Mouse (Mus musculus): Measurements from ENCODE around the gene Kansl3.

The Kansl3 gene

GRCm38 (mm10) chr1:36368969-36369645 is at the start of gene Kansl3:
TSS of gene Kansl3 (minus strand) at chr1:36369181.
- peak; percentile 70 for DNase-seq (ENCODE audit: low read depth, low spot score)

- DNase-seq (ENCODE audit: low read depth, low spot score), result no peak
Measured at GRCm38 (mm10) chr1:36404531-36404930, 35.5 kb upstream of the Kansl3 start.

- peak; percentile 69 for DNase-seq (ENCODE audit: low read depth, low spot score)
Measured at GRCm38 (mm10) chr1:36401509-36401908, 32.5 kb upstream of the Kansl3 start.

- DNase-seq (ENCODE audit: low read depth, low spot score), result no peak
Measured at GRCm38 (mm10) chr1:36397041-36397440, 28.1 kb upstream of the Kansl3 start.

GRCm38 (mm10) chr1:36379582-36379981 is 10.6 kb upstream of the Kansl3 start:
- no peak for DNase-seq (ENCODE audit: low read depth, low spot score)

DNA sequence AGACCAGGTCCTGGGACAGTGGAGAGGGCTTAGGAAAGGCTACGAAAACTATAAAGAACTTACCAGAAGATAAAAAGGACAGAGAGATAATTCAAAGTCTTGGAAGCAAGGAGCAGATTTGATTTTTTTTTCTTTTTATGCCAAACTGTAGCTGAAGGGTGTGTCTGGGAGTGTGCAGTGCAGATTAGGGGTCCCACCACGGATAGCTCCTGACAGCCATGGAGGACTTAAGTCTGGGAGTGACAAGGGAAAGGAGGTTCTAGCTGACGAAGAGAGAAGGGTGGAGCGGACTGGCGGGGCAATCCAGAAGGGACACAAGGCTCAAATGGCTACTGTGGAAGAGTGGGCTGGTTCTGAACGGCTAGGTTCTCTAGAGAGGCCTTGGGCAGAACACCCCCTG is 9.9 kb upstream of the Kansl3 start:
- no peak for DNase-seq (ENCODE audit: low read depth, low spot score)

- DNase-seq (ENCODE audit: low read depth, low spot score), result no peak
Measured at GRCm38 (mm10) chr1:36371934-36372845, 3.2 kb upstream of the Kansl3 start, which contains the start of gene Fer1l5. TSS of gene Fer1l5 (plus strand) at chr1:36372291.

DNA sequence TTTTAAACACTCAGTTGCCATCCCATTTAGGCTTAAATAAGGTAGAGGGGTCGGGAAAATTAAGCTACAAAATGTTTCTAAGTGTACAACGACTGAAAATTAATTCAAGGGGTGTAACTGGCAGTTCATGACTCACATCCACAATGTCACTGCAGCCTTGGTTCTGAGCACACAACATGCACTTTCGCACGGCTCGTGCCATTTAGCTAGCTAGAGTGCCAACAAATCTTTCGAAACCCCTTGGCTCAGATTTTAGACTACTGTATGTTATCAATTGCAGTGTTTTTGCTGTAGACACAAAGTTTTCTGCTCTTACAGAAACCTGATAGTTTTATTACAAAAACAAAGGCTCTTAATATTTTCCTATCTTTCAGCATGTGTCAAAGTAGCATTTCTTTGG is 1.9 kb upstream of the Kansl3 start:
- DNase-seq (ENCODE audit: low read depth, low spot score), result no peak

DNA sequence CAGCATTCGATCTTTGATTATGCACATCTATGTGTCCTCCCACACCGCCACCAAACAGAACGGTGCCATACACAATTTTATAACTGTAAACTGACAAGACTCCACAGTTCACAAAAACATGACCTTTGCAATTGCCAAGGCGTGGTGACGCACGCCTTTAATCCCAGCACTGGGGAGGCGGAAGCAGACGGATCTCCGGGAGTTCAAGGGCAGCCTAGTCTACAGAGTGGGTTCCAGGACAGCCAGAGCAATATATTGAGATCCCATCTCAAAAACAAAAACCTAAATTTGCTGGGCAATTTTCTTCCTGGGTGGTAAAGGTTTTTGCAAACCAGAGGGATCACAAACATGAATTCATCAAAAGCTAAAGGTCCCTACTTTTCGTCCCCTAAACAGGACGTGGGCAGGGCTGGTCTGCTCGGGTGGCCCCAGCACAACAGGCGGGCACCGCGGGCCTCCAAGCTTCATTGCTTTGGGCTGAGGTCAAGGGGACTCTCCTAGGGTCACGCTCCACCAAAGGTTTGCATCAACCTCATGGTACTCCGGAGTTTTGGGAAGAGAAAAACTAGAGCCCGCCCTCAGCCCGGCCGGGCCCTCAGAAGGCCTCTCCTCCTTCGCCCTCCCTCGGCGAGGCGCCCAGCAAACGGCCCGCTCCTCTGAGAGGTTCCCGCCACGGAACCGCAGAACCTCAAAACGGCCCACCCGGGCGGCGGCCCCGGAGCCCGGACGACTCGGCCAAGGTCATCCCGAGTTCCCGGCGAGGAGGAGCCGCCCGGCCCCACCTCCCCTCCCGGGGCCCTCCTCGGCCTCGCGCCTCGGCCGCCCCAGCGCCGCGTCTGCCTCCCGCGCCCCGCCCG is 641 bp downstream of the Kansl3 start:
- no peak for DNase-seq (ENCODE audit: low read depth, low spot score)

GRCm38 (mm10) chr1:36367698-36368097 is 1.3 kb downstream of the Kansl3 start:
- no peak for DNase-seq (ENCODE audit: low read depth, low spot score)

DNA sequence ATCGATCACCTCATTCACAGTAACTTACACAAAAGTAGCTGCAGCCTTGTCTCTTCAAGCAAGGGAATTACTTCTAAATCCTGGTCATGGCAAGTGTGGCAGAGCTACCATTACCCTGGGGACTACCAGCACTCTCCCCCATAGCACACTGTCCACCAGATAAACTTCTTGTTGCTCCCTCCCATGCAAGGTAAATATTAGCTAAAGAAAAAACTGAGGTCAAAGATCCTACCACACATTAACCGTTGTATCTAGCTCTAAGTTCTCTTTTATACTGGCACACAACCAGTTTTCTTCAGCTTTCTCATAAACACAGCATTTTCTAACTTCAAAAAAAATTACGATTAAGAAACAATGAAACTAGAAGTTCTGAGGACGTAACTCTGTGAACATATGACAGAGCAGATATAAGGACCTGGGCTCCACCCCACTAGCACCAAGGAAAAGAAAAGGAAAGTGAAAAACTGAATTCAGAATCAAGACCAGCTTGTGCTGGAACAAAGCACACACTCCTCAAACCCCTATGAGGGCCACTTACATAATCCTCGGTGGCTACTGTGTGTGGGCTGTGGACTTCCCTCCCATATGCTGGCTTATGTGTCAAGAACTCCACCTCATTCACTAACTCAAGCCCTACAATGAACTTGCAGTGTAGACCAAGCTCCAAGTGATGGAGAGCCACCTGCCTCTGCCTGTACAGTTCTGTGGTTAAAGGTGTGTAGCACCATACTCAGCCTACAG is 11.9 kb downstream of the Kansl3 start:
- no peak for DNase-seq (ENCODE audit: low read depth, low spot score)

DNA sequence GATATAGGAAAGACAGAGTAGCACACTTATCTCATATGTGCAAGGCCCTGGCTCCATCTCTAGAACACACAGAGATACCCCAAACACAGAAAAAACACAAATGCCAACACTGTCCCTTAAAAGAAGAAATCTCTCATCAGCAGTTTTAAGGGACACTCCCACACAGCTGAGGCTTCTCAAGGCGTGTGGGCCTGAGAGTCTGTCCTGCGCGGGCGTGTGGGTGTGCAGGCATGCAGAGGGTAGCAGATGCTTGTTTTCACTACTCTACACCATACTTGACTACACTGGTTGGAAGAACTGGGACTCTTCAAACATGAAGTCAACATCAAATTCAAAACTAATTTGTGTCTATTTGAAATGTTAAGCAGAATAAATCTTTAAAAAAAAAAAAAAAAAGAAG is 16.6 kb downstream of the Kansl3 start:
- no peak for DNase-seq (ENCODE audit: low read depth, low spot score)

DNA sequence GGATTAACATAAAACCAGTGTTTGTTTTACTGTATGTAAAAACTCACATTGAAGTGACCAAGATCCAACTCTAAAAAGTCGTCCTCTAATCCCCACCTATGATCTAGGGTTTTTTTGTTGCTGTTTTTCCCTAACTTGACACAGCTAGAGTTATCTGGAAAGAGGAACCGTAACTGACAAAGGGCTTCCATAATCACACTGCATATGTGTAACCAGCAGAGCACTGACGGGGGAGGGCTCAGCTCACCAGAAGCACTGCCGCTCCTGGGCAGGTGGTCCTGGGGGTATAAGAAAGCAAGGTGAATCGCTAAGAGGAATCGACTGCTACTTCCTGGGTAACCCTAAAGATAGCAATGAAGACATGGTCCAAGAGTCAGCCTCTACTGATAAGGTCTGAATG is 26.4 kb downstream of the Kansl3 start:
- DNase-seq (ENCODE audit: low read depth, low spot score), result no peak

DNA sequence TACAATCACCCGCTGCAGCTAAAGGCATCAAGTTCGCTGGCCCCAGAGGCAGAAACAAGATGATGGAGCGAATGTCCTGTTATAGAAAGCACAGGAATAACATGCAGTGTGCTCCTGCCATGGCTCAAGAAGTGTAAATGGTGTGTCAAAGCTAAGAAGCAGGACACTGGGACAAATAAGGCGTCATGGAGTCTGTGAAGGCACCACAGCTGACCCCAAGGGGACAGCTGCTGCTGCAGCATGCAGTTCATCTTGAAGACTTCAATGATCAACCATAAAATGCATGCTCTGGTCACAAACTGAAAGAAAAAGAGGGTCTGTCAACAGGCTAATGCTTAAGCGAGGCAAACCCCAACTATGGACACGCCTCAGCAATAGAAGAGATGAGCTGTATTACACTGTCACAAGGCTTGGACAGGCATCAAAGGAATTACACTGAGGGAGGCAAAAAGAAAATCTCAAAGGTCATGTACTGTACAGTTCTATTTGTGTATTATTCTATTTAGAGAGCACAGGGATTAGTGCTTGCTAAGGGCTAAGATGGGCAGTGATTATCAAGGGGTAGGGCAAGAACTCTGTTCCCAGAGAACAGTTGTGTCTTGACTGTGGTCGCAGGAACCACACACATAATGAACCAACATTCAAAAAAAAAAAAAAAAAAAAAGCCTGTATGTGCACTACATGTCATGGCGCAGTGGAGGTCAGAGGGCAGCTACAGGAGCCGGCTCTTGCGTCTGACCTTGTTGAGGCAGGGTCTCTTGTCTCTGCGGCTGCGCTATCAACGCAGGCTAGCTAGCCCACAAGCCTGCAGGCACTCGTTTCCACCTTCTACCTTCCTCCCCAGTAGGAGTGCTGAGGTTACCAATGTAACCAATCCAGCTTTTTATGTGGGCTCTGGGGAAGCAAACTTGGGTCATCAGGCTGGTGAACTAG is 35.8 kb downstream of the Kansl3 start:
- DNase-seq (ENCODE audit: low read depth, low spot score), result no peak

DNA sequence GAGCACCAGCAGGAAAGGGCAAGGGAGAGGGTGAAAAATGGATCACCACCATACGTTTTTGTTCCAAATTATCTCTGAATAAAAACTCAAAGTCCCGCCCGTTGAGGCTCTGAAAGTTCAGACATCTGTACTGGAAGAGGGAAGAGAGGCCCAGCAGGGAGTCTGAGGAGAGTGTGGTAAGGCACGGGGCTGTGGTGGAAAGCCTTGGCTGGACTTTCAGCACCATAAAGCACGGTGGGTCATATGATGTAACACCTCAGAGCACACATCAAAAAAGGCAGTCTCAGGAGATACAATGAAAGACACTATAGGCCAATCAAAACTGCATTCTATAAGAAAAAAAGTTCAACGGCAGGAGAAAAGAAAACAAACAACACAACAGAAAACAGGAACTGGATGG is 37.2 kb downstream of the Kansl3 start:
- no peak for DNase-seq (ENCODE audit: low read depth, low spot score)

- no peak for DNase-seq (ENCODE audit: low read depth, low spot score)
Measured at GRCm38 (mm10) chr1:36326815-36327214, 42.2 kb downstream of the Kansl3 start.

GRCm38 (mm10) chr1:36325900-36326321 is 43.1 kb downstream of the Kansl3 start:
- DNase-seq (ENCODE audit: low read depth, low spot score), result no peak

- peak; percentile 32 for DNase-seq (ENCODE audit: low read depth, low spot score)
Measured at GRCm38 (mm10) chr1:36323746-36324448, 45.1 kb downstream of the Kansl3 start.

DNA sequence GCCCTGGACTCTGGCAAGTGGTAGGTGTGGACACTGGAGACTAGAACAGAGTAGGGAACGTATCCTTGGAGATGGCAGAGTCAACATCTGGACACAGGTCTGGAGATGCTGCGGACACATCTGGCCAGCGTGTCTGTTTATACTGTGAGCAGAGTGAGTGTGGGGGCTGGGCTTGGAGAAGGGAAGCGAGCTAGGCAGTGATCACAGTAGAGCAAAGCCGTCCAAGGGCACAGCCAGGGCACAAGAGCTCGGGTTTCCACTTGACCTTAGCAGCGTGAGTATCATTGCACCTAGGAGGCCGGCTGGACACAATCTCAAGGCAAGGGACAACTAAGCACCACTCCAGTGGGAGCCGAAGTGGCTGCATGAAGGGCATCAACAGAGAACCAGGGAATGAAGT is 45.9 kb downstream of the Kansl3 start:
- no peak for DNase-seq (ENCODE audit: low read depth, low spot score)

Measured in brain, embryonic 18.5 days (tissue).